Mouse (Mus musculus) megakaryocyte, embryonic 14.5 days (primary cell): ENCODE data around the gene Celf2.

Source experiments
- FLI1 ChIP-seq: IDR thresholded peaks from 2 replicates; pipeline ENCODE4 v1.6.1; 2012; ENCODE audit warnings: low read length, inconsistent platforms, mixed read lengths
- GATA1 ChIP-seq: IDR thresholded peaks from 3 replicates; pipeline ENCODE4 v1.6.1; 2012; ENCODE audit warnings: mixed read lengths, low read length, inconsistent platforms, borderline replicate concordance

GRCm38 (mm10) chr2:6795995-6796588 is 713.3 kb downstream of the Celf2 start:
- TF ChIP-seq GATA1 (no peak), FLI1 (no peak)
